In the genomic region with DNA sequence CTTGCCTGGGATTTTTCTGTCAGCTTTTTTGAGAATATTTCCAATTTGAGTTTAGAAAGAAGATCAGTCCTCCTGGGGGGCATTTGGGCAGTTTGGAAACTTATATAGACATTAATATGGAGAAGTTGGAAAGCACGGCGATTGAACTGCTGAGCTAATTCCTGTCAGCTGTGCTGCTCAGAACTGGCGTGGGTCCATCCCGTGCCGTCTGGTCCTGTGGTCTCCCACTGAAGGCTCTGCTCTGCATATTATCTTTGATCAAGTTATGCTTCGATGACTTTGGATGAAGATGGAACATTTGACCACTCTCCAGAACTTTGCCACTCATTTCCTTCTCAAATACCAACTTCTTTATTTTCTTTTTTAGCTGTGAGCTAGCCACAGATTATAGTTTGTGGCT, we compare ENCODE assay signal across 11 mouse cellular contexts.
A peak's percentile ranks its signal among the peaks of the same experiment; 100 is the strongest.
DNase-seq lines count a peak whose midpoint lies in the region.
"Had no signal": no experiment of that assay in that cellular context is flagged by ENCODE, and none has a peak within 500 bp of the region (broad histone marks: within the 10 kb centered on the region; RNA-seq: fewer than 3 reads in every experiment).

No protein-coding gene starts in this region.

- DNase-seq in gastrocnemius, postnatal 10 days, result peak; percentile 9
- DNase-seq in gastrocnemius, postnatal 36 days, result no peak
- peak; percentile 87 for DNase-seq in Muller cell, postnatal 12 days (ENCODE audit: inconsistent ontology term)
- peak; percentile 14 to 27 for DNase-seq in cerebellum, adult 18-20 months
- DNase-seq in layer of hippocampus, adult 18-20 months (ENCODE audit: low spot score in 2 of 2), result peak; percentile 2 to 42
- no peak for DNase-seq in retina, postnatal 1 day
- DNase-seq in spleen, postnatal 14 days (ENCODE audit: low spot score in 2 of 2), result no peak
- DNase-seq: embryo, embryonic 11 days; liver; lung, adult 2 months; right cerebral cortex, adult 18-20 months had no signal

- intact Hi-C loops in gastrocnemius, postnatal 36 days (cut with DNase I), result no loop called here

Comparison
In these comparisons a context has a peak if more than half of its experiments do, and no peak if none do; other contexts are left out.
1. DNase-seq: peak in gastrocnemius, postnatal 10 days (single experiment), Muller cell, postnatal 12 days (single experiment), cerebellum, adult 18-20 months (2 of 2) and layer of hippocampus, adult 18-20 months (2 of 2); none in gastrocnemius, postnatal 36 days (0 of 2), retina, postnatal 1 day (single experiment) and spleen, postnatal 14 days (0 of 2).